Mouse (Mus musculus) heart, adult 8-10 months (tissue): ENCODE data around the gene Cabin1. TPM values are rescaled to one million over a fixed set of nuclear protein-coding genes. Genes with fewer than 3 reads are reported as not detected.
A peak's percentile ranks its signal among the peaks of the same experiment; 100 is the strongest.

Experiments used
- DNase-seq: peaks from one replicate; pipeline ENCODE4 v3.0.0; 2022; ENCODE audit warnings: low spot score
- total RNA-seq, 4 experiments: library from RNA; stranded (reverse); gene quantifications; 2 replicates each; pipeline ENCODE4 v1.2.4; 2022

Gene Cabin1
- 10 to 100 TPM; 15.5 to 22.0 (median 20.8) TPM for total RNA-seq

DNA sequence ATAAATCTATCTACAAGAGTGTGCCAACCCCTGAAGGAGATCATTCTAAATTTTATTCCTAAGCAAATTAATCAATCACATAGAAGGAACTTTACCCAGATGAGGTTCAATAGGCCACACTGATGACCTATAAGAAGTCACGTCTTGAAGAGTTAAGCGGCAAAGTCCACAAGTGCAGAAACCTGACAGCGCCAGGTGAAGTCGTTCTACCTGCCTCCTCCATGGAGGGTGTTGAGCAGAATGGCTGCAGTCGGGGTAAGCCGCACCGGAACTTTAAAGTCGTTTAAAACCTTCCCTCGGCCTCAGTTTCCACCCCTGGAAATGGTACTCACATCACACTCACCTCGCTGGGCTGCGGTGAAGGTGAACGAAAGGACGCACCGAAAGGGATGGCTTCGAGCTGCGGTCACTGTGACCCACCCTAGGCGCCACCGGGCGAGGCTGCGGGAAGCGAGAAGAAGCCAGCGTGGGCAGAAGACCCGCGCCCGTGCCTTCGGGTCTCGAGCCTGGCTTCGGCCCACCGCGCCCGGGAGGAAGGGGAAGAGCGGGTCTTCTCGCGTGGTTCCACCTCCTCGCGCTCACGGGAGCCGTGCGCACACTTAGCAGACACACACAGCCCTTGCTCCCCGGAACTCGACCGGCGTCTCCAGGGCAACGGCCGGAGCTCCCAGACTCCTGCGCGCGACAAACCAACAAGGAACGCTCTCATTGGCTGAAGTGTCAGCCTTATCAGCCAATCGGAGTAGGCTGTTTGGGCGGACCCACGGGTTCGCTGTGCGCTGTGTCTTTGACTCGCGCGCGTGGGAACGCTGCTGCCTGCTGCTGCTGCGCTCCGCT is at the start of gene Cabin1:
Cabin1 (minus strand) TSS at position 660 of the 837 bp plus-strand sequence.
- peak; percentile 98 for DNase-seq

GRCm38 (mm10) chr10:75804217-75804616 is 40.1 kb upstream of the Cabin1 start:
- no peak for DNase-seq

GRCm38 (mm10) chr10:75798176-75798696 is 34.1 kb upstream of the Cabin1 start, which contains the start of gene Gstt1:
Gene Gstt1 (minus strand): TSS chr10:75798584.
- DNase-seq, result peak; percentile 76

GRCm38 (mm10) chr10:75797619-75798175 is 33.6 kb upstream of the Cabin1 start:
- peak; percentile 51 for DNase-seq

GRCm38 (mm10) chr10:75796731-75797516 is 32.8 kb upstream of the Cabin1 start:
- no peak for DNase-seq

DNA sequence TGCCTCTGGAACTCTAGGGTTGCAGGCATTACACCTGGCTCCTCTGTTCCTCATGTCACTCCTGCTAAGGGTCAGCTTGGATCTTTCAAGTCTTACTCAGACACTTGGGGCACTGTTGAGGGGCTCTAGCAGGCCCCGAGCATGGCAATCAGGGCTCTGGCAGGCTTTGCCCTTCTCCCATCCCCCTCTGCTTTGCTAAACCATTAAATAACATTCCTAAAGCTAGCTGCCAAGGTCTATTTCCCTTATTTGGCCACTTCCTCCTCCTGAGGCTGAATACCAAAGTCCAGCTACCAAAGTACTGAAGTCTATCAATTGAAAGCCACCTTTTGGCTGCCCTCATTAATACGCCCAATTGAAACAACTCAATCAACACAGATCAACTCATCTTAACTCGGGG is 30.7 kb upstream of the Cabin1 start:
- DNase-seq, result no peak

DNA sequence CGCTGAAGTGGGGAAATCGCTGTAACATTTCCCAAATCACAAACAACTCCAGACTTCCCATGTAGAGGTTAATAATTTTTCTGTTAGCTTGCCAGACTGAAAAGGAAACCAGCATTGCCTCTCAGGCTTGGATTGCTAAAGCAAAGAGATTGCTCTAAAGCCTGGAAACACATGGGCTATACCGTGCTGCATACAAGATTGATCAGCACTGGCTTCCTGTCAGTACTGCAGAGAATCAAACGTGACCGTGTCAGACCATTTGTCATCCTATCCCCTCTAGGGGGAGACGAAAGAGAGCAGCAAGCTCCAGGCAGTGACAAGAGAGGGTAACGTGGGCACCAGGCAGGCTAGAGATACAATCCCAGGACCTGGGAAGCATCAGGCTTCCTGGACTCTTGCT is 26.6 kb upstream of the Cabin1 start:
- DNase-seq, result no peak

DNA sequence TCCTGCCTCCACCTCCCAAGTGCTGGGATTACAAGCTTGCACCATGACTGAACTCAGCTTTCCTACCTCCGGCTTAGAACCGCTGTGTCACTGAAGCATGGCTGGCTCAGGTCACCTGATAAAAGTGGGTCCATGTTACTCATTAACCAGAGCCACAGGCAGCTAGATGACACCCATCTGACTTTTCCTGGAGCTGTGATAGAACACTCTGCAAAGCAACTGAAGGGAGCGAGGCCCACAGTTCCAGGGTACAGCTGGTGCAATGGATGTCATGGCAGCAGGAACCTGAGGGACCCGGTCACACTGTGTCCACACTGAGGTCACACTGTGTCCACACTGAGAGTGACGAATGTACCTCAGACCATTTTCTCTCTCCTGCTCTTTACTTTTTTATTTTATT is 25.7 kb upstream of the Cabin1 start:
- no peak for DNase-seq

- no peak for DNase-seq
These were observed 25.1 kb upstream of the Cabin1 start for GRCm38 (mm10) chr10:75789081-75789735.

DNA sequence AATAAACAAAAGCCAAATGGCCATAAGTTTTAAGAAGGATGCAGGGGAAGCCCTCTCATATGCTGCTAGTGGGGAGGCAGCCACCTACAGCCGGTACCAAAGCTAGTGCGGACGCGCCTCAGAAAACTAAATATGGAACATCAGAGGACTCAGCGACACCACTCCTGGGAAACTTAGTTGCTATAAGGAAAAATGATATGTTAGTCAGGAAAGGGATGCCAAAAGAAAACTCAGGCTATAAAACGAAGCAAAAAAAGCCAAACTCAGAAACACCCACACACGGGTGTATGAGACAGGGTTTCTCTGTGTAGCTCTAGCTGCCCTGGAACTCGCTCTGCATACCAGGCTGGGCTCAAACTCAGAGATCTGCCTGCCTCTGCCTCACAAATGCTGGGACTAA is 24.1 kb upstream of the Cabin1 start:
- no peak for DNase-seq

- no peak for DNase-seq
These were observed 21.3 kb upstream of the Cabin1 start for GRCm38 (mm10) chr10:75785442-75785841.

DNA sequence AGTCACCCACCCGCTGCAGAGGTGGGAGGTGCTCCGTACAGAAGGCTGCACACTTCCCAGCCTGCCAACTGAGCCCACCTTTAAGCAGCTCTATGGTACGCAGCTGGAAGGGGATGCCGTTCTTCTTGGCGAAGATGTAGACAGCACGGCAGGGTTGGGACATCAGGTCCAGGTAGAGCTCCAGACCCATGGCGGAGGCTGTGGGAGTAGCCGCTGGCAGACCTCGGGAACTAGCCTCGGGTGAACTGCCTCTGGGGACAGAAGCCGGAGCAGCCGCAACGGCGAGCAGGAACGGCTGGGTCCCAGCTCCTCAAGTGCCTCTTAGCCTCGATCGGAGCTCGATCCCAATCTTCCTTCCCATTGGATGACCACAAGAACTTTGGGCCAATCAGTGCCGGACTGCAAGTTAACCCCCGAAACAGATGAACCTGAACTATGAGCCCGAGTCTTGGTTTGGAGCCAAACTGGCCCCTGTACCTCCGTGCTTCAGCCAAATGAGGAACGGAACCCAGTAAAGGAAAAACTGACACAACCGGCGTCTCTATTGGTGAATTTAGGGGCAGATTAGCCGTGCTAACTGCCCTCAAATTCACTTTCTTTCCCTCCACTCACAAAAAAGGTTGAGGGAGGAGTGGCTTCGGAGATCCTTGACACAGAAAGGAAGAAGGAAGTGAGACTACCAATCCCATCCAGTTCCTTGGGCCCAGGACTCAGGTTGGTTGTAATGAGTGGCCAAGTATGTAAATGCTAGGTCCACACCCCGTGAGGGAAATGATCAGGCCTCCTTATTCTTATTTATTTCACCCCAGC is 16.8 kb upstream of the Cabin1 start, which contains the start of the genes Gm20441 and Gstt3:
Gm20441 (minus strand) TSS at position 186 of the 810 bp plus-strand sequence.
Gstt3 (minus strand) TSS at position 646 of the 810 bp plus-strand sequence.
- DNase-seq, result peak; percentile 82

- no peak for DNase-seq
These were observed 15.3 kb upstream of the Cabin1 start for GRCm38 (mm10) chr10:75779206-75780174.

GRCm38 (mm10) chr10:75777885-75778284 is 13.7 kb upstream of the Cabin1 start:
- no peak for DNase-seq

DNA sequence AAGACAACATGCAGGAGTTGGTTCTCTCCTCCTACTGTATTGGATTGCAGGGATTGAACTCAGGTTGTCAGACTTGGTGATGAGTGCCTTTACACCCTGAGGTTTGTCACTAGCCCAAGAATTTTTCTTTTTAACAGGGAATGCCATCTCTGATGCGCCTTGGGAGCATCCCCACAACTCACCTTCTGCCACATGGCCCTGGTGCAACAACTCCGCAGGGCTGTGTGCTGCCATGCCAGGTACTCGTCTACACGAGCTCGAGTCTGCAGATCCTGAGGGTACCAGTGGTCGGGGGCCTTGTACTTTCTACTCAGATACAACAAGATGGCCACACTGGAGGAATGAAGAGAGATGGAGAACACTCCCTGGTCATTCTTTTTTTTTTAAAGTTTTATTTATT is 12.4 kb upstream of the Cabin1 start:
- DNase-seq, result no peak

DNA sequence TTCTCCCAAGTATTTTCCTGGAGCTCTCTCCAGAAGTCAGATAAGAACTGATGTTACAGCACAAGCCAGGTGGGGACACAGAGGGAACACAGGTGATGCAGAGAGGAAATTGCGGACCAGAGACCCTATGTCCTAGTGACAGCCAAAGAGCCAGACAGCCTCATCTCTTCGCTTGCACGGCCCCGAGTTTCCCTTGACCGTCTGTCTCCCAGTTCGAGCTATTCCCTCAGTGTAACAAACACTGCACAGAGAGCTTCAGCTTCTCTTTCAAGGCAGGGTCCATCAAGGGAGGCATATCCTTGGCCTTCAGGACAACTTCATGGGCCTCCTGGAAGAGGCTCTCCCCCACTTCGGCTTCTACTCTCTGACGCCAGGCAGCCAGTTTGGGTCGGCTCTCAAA is 10.4 kb upstream of the Cabin1 start:
- DNase-seq, result no peak

- DNase-seq, result no peak
These were observed 10.0 kb upstream of the Cabin1 start for GRCm38 (mm10) chr10:75774102-75774501.

DNA sequence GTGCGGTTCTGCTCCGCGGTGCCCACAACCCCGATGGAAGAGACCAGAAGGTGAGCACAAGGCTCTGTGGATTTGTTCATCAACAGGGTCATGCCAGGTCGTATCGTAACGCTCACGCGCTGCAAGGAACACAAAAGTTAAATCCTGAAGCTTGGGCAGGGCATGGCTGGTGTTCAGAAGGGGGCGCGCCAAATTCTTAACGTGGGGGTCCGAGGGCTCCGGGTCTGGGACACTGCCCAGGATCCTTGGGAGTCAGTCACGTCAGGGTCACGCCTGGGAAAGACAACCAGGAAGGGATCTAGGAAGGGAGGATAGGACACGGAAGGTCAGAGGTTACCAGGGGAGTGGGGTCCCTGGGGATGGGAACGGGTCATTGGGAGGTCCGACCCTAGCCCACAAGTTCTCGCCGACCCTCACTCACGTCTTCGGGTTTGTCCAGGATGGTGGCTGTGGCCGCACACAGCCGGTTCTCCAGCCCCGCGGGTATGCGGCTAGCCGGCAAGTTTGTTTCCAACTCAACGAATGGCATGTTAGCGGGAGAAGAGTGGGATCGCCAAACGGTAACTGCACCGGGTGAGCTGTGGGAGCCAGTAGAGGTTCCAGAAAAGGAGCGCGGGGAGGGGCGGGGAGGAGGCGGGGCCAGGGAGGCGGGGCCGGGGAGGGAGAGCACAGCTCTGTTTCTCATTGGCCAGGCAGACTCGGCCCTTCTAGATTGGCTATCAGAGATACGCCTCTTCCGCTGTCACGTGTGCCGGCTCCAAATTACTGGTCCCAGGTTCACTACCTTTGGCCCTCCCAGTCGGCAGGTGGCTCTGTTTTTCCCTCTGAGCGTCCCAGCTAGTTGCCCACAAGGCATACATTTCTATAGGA is 8.9 kb upstream of the Cabin1 start, which contains the start of gene Ddt:
Ddt (minus strand) TSS at position 620 of the 870 bp plus-strand sequence.
- DNase-seq, result peak; percentile 80
